Mouse (Mus musculus): Measurements from ENCODE around the gene 1700001C19Rik. TPM values are rescaled to one million over a fixed set of nuclear protein-coding genes. Genes with fewer than 3 reads are reported as not detected.

Gene 1700001C19Rik
- total and polyA plus RNA-seq, 2 experiments from 2014 or later = 0.22 to 0.46 TPM

DNA sequence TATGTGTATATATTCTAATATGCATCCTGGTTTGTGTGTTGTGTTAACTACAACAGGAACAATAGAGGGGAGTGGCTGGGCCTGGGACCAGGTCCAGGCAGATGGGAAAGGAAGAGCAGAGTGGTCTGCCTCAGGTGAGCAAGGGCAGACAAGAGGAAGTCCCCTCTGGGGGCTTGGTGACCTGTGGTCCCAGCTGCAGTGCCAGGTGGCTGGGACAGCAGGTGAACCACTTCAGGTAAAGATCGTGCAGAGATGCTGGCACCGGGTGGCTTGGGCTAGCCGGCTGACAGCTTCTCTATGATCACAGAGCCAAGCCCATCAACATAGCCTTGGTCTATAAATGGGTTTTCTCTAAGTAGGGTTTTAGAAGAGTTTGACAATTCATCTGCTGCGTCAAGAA is 32.9 kb upstream of the 1700001C19Rik start:
- no peaks in the 10 kb centered on the region for H3K4me1 ChIP-seq (ENCODE audit: insufficient read depth, low read length)
- no peak for ATAC-seq (ENCODE audit: low FRiP score)
- no peak for TF ChIP-seq CTCF (IDR thresholded peaks at IDR 0.05)
- no peak overlapping the region for H3K4me3 ChIP-seq (ENCODE audit: low read depth, low read length)
- H3K27ac ChIP-seq (ENCODE audit: low read depth, low read length) = no peak overlapping the region
- peaks cover 10% of the 10 kb centered on the region for H3K27me3 ChIP-seq (ENCODE audit: insufficient read depth, low read length)
- no peak overlapping the region for H3K4me2 ChIP-seq (ENCODE audit: low read depth, low read length, poor library complexity, severe bottlenecking)
- DNase-seq (ENCODE audit: low spot score) = no peak
- 96% methylated on average over 4 of the region's 4 CpGs for WGBS
- H3K36me3 ChIP-seq (ENCODE audit: insufficient read depth, low read length) = no peaks in the 10 kb centered on the region
- no peaks in the 10 kb centered on the region for H3K9me3 ChIP-seq (ENCODE audit: low read length)
- H3K9ac ChIP-seq (replicated peaks; ENCODE audit: low read length, poor library complexity, severe bottlenecking) = no peak overlapping the region

DNA sequence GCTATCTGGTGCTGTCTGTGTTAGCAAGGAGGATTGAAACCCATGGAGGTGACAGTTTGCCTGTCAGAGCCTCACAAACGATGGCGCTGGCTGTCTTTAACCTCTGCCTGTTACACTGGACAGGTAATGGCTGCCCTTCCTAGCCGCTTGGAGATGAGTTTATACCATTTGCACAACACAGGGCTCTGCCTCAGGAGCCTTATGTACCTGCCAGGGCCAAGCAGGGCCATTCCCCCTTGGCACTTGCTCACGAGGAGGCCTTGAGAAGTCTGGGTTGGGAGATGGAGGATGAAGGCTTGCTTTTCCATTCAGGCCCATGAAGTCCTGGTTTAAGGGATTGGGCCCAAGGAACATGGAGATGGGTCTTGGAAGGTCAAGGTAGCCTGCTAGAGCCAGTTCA is 32.5 kb upstream of the 1700001C19Rik start:
- H3K9ac ChIP-seq (replicated peaks; ENCODE audit: low read length, poor library complexity, severe bottlenecking) = no peak overlapping the region
- H3K36me3 ChIP-seq (ENCODE audit: insufficient read depth, low read length) = no peaks in the 10 kb centered on the region
- H3K4me3 ChIP-seq (ENCODE audit: low read depth, low read length) = no peak overlapping the region
- DNase-seq (ENCODE audit: low spot score) (no peak), ATAC-seq (ENCODE audit: low FRiP score) (no peak)
- H3K4me2 ChIP-seq (ENCODE audit: low read depth, low read length, poor library complexity, severe bottlenecking) = no peak overlapping the region
- no peak overlapping the region for H3K27ac ChIP-seq (ENCODE audit: low read depth, low read length)
- peaks cover 11% of the 10 kb centered on the region for H3K27me3 ChIP-seq (ENCODE audit: insufficient read depth, low read length)
- no peaks in the 10 kb centered on the region for H3K4me1 ChIP-seq (ENCODE audit: insufficient read depth, low read length)
- H3K9me3 ChIP-seq (ENCODE audit: low read length) = no peaks in the 10 kb centered on the region
- no peak for TF ChIP-seq CTCF (IDR thresholded peaks at IDR 0.05)
- 88% methylated on average over 4 of the region's 4 CpGs for WGBS

DNA sequence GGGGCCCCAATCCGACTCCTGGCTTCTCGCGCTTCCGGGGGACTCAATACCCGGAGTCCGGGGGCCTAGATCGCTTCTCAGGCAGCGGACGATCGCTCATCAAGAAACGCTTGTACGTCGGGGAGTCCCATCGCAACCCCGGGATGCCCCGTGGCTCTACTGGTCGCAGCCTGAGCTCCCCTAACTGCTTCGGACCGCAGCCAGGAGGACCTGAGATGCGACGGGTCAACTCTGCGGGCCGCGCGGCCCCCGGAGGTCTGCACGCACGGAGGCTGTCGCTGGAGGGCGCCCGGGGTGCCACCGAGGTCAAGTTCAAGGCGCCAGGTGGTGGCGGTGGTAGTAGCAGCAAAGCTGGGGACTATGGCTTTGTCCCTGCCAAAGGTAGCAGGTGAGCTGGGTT is 31.3 kb upstream of the 1700001C19Rik start:
- no peak for TF ChIP-seq CTCF (IDR thresholded peaks at IDR 0.05)
- no peak for DNase-seq (ENCODE audit: low spot score)
- Histone ChIP-seq H3K9me3 (ENCODE audit: low read length) (no peaks in the 10 kb centered on the region), H3K36me3 (ENCODE audit: insufficient read depth, low read length) (no peaks in the 10 kb centered on the region), H3K9ac (replicated peaks; ENCODE audit: low read length, poor library complexity, severe bottlenecking) (no peak overlapping the region), H3K27ac (ENCODE audit: low read depth, low read length) (no peak overlapping the region), H3K4me2 (ENCODE audit: low read depth, low read length, poor library complexity, severe bottlenecking) (0 out of 2 replicates have a peak overlapping the region, but pooled peaks have one; percentile 1), H3K4me1 (ENCODE audit: insufficient read depth, low read length) (no peaks in the 10 kb centered on the region), H3K4me3 (ENCODE audit: low read depth, low read length) (no peak overlapping the region), H3K27me3 (ENCODE audit: insufficient read depth, low read length) (peaks cover 11% of the 10 kb centered on the region)
- no peak for ATAC-seq (ENCODE audit: low FRiP score)
- WGBS = 7% methylated on average over 33 of the region's 34 CpGs

DNA sequence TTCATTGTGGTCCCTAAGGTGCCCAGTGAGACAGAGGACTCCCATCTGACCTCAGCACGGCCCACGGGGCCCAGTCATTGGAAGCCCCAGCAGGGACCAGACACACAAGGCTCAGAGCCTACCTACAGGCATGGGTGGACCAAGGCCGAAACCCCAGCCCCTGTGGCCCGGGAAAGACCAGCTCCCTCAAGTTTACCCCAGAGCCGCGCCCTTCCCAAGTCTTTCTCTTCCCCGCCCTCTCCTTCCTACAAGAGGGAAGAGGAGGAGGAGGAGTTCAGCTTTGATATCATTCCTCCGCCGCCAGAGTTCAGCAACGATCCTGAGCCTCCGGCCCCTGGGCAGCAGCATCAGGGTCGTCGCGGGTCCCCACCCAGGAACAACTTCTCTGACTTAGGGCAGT is 30.9 kb upstream of the 1700001C19Rik start:
- no peak for ATAC-seq (ENCODE audit: low FRiP score)
- H3K27ac ChIP-seq (ENCODE audit: low read depth, low read length) = no peak overlapping the region
- 0 out of 2 replicates have a peak overlapping the region, but pooled peaks have one; percentile 1 for H3K4me2 ChIP-seq (ENCODE audit: low read depth, low read length, poor library complexity, severe bottlenecking)
- H3K4me3 ChIP-seq (ENCODE audit: low read depth, low read length) = no peak overlapping the region
- no peaks in the 10 kb centered on the region for H3K4me1 ChIP-seq (ENCODE audit: insufficient read depth, low read length)
- no peaks in the 10 kb centered on the region for H3K36me3 ChIP-seq (ENCODE audit: insufficient read depth, low read length)
- TF ChIP-seq CTCF (IDR thresholded peaks at IDR 0.05) = no peak
- H3K27me3 ChIP-seq (ENCODE audit: insufficient read depth, low read length) = peaks cover 11% of the 10 kb centered on the region
- H3K9ac ChIP-seq (replicated peaks; ENCODE audit: low read length, poor library complexity, severe bottlenecking) = no peak overlapping the region
- WGBS = 20% methylated on average over 14 of the region's 14 CpGs
- no peak for DNase-seq (ENCODE audit: low spot score)
- H3K9me3 ChIP-seq (ENCODE audit: low read length) = no peaks in the 10 kb centered on the region

DNA sequence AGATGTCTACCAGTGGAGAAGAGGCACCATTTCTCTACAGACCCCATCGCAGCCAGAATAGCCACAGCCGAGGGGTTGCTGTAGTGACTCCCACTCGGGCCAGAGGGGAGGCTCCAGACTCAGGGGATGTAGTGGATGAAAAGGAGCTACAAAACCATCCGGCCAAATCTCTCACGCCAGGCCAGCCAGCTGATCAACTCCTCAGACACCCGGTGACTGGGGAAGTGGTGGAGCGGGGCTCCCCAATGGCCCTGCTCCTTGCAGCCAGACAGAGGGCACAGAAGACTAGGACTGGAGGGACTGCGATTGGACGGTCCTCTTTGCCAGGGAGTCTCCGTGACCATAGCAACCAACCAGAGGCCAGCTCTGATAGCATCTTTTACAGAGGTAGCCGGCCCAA is 30.5 kb upstream of the 1700001C19Rik start:
- Histone ChIP-seq H3K36me3 (ENCODE audit: insufficient read depth, low read length) (no peaks in the 10 kb centered on the region), H3K27ac (ENCODE audit: low read depth, low read length) (no peak overlapping the region), H3K4me2 (ENCODE audit: low read depth, low read length, poor library complexity, severe bottlenecking) (no peak overlapping the region), H3K4me3 (ENCODE audit: low read depth, low read length) (no peak overlapping the region), H3K27me3 (ENCODE audit: insufficient read depth, low read length) (peaks cover 11% of the 10 kb centered on the region), H3K4me1 (ENCODE audit: insufficient read depth, low read length) (no peaks in the 10 kb centered on the region), H3K9ac (replicated peaks; ENCODE audit: low read length, poor library complexity, severe bottlenecking) (no peak overlapping the region), H3K9me3 (ENCODE audit: low read length) (no peaks in the 10 kb centered on the region)
- no peak for DNase-seq (ENCODE audit: low spot score)
- WGBS = 57% methylated on average over 11 of the region's 11 CpGs
- no peak for ATAC-seq (ENCODE audit: low FRiP score)
- no peak for TF ChIP-seq CTCF (IDR thresholded peaks at IDR 0.05)

DNA sequence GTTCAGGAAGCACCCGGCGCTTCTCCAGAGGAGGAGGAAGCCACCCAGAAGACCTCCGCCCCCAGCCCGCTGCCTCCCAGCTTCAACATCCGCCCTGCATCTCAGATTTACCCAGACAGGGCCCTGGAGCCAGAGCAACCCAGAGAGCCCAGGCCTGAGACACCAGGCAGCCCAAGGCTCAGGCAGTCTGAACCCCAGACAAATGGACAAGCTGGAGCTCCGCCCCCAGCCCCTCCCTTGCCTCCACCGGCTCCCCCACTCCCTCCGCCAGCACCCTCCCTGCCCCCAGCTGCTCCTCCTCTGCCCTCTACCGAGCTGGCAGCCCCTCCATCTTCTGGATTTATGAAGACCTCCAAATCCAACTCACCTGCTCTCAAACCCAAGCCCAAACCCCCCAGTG is 29.1 kb upstream of the 1700001C19Rik start:
- H3K4me1 ChIP-seq (ENCODE audit: insufficient read depth, low read length) = no peaks in the 10 kb centered on the region
- ATAC-seq (ENCODE audit: low FRiP score) = no peak
- H3K36me3 ChIP-seq (ENCODE audit: insufficient read depth, low read length) = no peaks in the 10 kb centered on the region
- H3K9me3 ChIP-seq (ENCODE audit: low read length) = no peaks in the 10 kb centered on the region
- TF ChIP-seq CTCF (IDR thresholded peaks at IDR 0.05) = no peak
- H3K9ac ChIP-seq (replicated peaks; ENCODE audit: low read length, poor library complexity, severe bottlenecking) = no peak overlapping the region
- DNase-seq (ENCODE audit: low spot score) = no peak
- no peak overlapping the region for H3K4me2 ChIP-seq (ENCODE audit: low read depth, low read length, poor library complexity, severe bottlenecking)
- no peak overlapping the region for H3K4me3 ChIP-seq (ENCODE audit: low read depth, low read length)
- 41% methylated on average over 9 of the region's 9 CpGs for WGBS
- peaks cover 11% of the 10 kb centered on the region for H3K27me3 ChIP-seq (ENCODE audit: insufficient read depth, low read length)
- no peak overlapping the region for H3K27ac ChIP-seq (ENCODE audit: low read depth, low read length)
